Mouse (Mus musculus): ENCODE measurements around the gene Gm20388. TPM values are rescaled to one million over a fixed set of nuclear protein-coding genes. Genes with fewer than 3 reads are reported as not detected.
"Not testable (repeated sequence)": the region's sequence is repeated elsewhere in the genome, so short reads cannot be mapped to it uniquely, and the experiment has no call there.

Gene Gm20388
- total RNA-seq, 1 experiment: 27.0 TPM

DNA sequence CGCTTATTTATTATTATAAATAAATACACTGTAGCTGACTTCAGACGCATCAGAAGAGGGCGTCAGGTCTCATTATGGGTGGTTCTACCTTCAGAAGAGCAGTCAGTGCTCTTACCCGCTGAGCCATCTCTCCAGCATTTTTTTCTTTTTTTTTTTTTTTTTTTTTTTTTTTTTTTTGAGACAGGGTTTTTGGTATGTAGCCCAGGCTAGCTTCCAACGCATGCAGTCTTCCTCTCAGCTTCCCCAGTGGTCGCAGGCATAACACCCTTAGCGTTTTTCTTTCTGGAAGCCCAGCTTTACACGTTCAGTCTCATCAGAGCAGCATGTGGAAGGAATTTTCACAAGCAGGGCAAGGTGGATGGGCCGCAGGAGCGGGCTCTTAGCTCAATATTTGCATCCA is 3607.5 kb downstream of the Gm20388 start:
- H3K9ac ChIP-seq (ENCODE audit: insufficient read depth, low read depth, low read length, poor library complexity, severe bottlenecking): no peak overlapping the region
- peaks cover 0 to 3% of the 10 kb centered on the region in 2 experiments; a peak in 2 of 4 replicates for H3K4me1 ChIP-seq (ENCODE audit: control insufficient read depth in 2 of 2, insufficient read depth in 2 of 2, low read length in 2 of 2, poor library complexity in 1 of 2)
- TF ChIP-seq ZNF384 (IDR thresholded peaks at IDR 0.05; ENCODE audit: low read depth, low read length) (peak; percentile 52; the same call in 1 of the 2 replicates), ZC3H11A (IDR thresholded peaks at IDR 0.05; ENCODE audit: borderline replicate concordance, low read depth, low read length) (no peak)
- no peaks in the 10 kb centered on the region for H3K9me3 ChIP-seq (ENCODE audit: control insufficient read depth, insufficient read depth, low read depth, low read length)
- H3K36me3 ChIP-seq (ENCODE audit: control insufficient read depth, insufficient read depth, low read length, poor library complexity, severe bottlenecking): peaks cover 7% of the 10 kb centered on the region; the same call in 1 of the 2 replicates
- DNase-seq (ENCODE audit: low read depth, low spot score): no peak
- H3K27ac ChIP-seq (ENCODE audit: insufficient read depth, low read depth, low read length, poor library complexity, severe bottlenecking): no peak overlapping the region
- peak overlapping the region in 1 of 2 experiments; percentile 23; a peak in 1 of 4 replicates for H3K4me3 ChIP-seq (ENCODE audit: insufficient read depth in 1 of 2, low read depth in 1 of 2, low read length in 2 of 2, poor library complexity in 1 of 2, severe bottlenecking in 1 of 2)
- in situ Hi-C loops (cut with MboI; ENCODE audit: low sequenced_read_pairs in 2 of 2, unreplicated experiment in 2 of 2): no loop called here

DNA sequence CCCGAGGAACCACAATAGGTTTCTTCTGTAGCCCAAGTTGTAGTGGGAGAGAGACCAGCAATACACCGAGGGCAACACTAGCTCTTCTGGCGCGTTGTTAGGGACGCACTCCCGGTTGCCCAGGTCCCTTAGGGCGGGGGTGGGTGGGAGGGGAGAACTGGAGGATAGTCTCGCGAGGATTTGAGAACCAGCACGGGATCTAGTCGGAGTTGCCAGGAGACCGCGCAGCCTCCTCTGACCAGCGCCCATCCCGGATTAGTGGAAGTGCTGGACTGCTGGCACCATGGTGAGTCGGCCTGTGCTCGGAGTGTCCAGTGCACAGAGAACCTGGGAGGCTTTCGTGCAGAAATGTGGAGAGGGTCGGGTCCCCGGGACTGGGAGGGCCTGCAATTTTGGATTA is 3608.0 kb downstream of the Gm20388 start, which contains the start of gene Gas8:
Gas8 (plus strand) TSS at position 168 of the 400 bp plus-strand sequence.
- peak; percentile 93 for DNase-seq (ENCODE audit: low read depth, low spot score)
- Histone ChIP-seq H3K4me1 (ENCODE audit: control insufficient read depth in 2 of 2, insufficient read depth in 2 of 2, low read length in 2 of 2, poor library complexity in 1 of 2) (peaks cover 0 to 3% of the 10 kb centered on the region in 2 experiments; a peak in 2 of 4 replicates), H3K27ac (ENCODE audit: insufficient read depth, low read depth, low read length, poor library complexity, severe bottlenecking) (no peak within 1 kb of the TSS), H3K9ac (ENCODE audit: insufficient read depth, low read depth, low read length, poor library complexity, severe bottlenecking) (peak within 1 kb of the TSS; percentile 83), H3K36me3 (ENCODE audit: control insufficient read depth, insufficient read depth, low read length, poor library complexity, severe bottlenecking) (peaks cover 8% of the 10 kb centered on the region; the same call in 1 of the 2 replicates), H3K9me3 (ENCODE audit: control insufficient read depth, insufficient read depth, low read depth, low read length) (no peaks in the 10 kb centered on the region), H3K4me3 (ENCODE audit: insufficient read depth in 1 of 2, low read depth in 1 of 2, low read length in 2 of 2, poor library complexity in 1 of 2, severe bottlenecking in 1 of 2) (peak within 1 kb of the TSS; percentile 76 to 90)
- in situ Hi-C loops (cut with MboI; ENCODE audit: low sequenced_read_pairs in 2 of 2, unreplicated experiment in 2 of 2): no loop called here
- TF ChIP-seq MAFK (IDR thresholded peaks at IDR 0.05; ENCODE audit: insufficient read depth, low read depth, low read length) (no peak), HCFC1 (IDR thresholded peaks at IDR 0.05; ENCODE audit: borderline replicate concordance, insufficient read depth, low read length) (no peak), CHD2 (IDR thresholded peaks at IDR 0.05; ENCODE audit: low read depth, low read length) (peak; percentile 69; the same call in 1 of the 2 replicates)

DNA sequence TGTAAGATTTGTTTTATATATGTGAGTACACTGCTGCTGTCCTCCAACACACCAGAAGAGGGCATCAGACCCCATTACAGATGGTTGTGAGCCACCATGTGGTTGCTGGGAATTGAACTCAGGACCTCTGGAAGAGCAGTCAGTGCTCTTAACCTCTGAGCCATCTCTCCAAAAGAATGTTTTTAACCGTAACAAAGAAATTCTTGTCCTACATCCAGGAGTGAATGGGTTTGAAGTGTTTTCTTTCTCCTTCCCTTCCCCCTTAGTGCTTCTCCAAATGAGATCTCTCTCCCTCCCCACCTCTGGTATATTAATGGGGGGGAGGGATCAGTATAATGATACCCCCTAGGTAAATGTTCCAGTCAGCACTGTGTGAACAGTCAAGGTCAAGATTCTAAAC is 3609.4 kb downstream of the Gm20388 start:
- DNase-seq (ENCODE audit: low read depth, low spot score); in situ Hi-C loops (cut with MboI; ENCODE audit: low sequenced_read_pairs in 2 of 2, unreplicated experiment in 2 of 2); H3K4me1 ChIP-seq (ENCODE audit: control insufficient read depth in 2 of 2, insufficient read depth in 2 of 2, low read length in 2 of 2, poor library complexity in 1 of 2); H3K9me3 ChIP-seq (ENCODE audit: control insufficient read depth, insufficient read depth, low read depth, low read length); H3K4me3 ChIP-seq (ENCODE audit: insufficient read depth in 1 of 2, low read depth in 1 of 2, low read length in 2 of 2, poor library complexity in 1 of 2, severe bottlenecking in 1 of 2); H3K27ac ChIP-seq (ENCODE audit: insufficient read depth, low read depth, low read length, poor library complexity, severe bottlenecking); H3K9ac ChIP-seq (ENCODE audit: insufficient read depth, low read depth, low read length, poor library complexity, severe bottlenecking): not testable (repeated sequence)
- H3K36me3 ChIP-seq (ENCODE audit: control insufficient read depth, insufficient read depth, low read length, poor library complexity, severe bottlenecking): peaks cover 11% of the 10 kb centered on the region; the same call in 1 of the 2 replicates

DNA sequence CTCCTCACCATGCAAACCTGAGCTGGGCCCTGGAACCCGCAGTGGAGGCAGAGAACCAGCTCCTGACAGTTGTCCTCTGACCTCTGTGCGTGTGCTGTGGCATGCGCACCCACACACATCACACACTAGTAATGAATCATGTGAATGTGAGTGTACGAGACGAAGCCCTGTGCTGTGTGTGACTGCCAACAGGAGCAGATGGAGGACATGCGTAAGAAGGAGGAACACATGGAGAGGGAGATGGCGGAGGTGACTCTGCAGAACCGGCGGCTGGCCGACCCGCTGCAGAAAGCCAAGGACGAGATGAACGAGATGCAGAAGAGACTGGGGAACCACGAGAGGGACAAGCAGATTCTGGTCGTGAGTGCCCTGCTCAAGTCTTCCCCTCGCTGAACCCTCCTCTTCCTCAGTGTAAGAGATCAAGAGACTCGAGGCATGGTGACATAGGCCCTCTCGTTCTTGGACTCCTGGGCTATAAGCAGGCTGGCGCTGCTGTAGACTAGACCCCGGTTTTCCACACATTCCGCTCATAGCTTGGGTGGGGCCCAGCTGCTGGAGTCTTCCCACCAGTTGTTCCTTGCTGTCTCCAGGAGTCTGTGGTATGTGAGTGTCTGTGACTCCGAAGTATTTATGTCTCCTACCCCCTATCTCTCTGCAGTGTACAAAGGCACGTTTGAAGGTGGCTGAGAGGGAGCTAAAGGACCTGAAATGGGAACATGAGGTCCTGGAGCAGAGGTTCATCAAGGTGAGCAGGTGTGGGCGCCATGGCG is 3617.3 kb downstream of the Gm20388 start:
- no peak overlapping the region for H3K4me3 ChIP-seq (ENCODE audit: insufficient read depth in 1 of 2, low read depth in 1 of 2, low read length in 2 of 2, poor library complexity in 1 of 2, severe bottlenecking in 1 of 2)
- in situ Hi-C loops (cut with MboI; ENCODE audit: low sequenced_read_pairs in 2 of 2, unreplicated experiment in 2 of 2): no loop called here
- no peak for DNase-seq (ENCODE audit: low read depth, low spot score)
- no peak overlapping the region for H3K27ac ChIP-seq (ENCODE audit: insufficient read depth, low read depth, low read length, poor library complexity, severe bottlenecking)
- TF ChIP-seq ZNF384 (IDR thresholded peaks at IDR 0.05; ENCODE audit: low read depth, low read length) (no peak), CHD2 (IDR thresholded peaks at IDR 0.05; ENCODE audit: low read depth, low read length) (no peak), HCFC1 (IDR thresholded peaks at IDR 0.05; ENCODE audit: borderline replicate concordance, insufficient read depth, low read length) (no peak), MAFK (IDR thresholded peaks at IDR 0.05; ENCODE audit: insufficient read depth, low read depth, low read length) (no peak), ZC3H11A (IDR thresholded peaks at IDR 0.05; ENCODE audit: borderline replicate concordance, low read depth, low read length) (no peak)
- H3K4me1 ChIP-seq (ENCODE audit: control insufficient read depth in 2 of 2, insufficient read depth in 2 of 2, low read length in 2 of 2, poor library complexity in 1 of 2): peaks cover 0 to 3% of the 10 kb centered on the region in 2 experiments; a peak in 1 of 4 replicates
- no peak overlapping the region for H3K9ac ChIP-seq (ENCODE audit: insufficient read depth, low read depth, low read length, poor library complexity, severe bottlenecking)
- H3K36me3 ChIP-seq (ENCODE audit: control insufficient read depth, insufficient read depth, low read length, poor library complexity, severe bottlenecking): peaks cover 37% of the 10 kb centered on the region
- H3K9me3 ChIP-seq (ENCODE audit: control insufficient read depth, insufficient read depth, low read depth, low read length): no peaks in the 10 kb centered on the region
